Mouse (Mus musculus): ENCODE measurements at regions not wholly inside any gene's neighbourhood (a gene's known extent, or its start where the extent isn't known, plus 50 kb on each side); places are given as distances from the start of the nearest gene placed in this dataset.
"Not testable (repeated sequence)": the region's sequence is repeated elsewhere in the genome, so short reads cannot be mapped to it uniquely, and the experiment has no call there.

DNA sequence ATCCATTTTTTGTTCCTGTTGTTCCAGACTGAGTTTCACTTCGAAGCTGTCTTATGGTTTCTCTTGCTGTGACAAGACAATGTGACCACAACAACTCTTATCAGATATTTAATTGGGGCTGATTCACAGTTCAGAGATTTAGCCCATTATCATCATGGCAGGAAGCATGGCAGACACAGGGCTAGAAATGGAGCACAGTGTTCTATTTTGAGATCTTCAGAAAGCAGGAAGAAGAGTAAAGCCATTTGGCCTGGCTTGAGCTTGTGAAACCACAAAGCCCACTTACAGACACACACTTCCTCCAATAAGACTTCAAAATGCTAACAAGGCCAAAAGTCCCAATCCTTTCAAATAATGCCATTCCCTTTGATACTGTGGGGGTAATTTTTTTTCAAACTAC, 670.4 kb upstream of the Cdh12 start:
- no peak for DNase-seq (ENCODE audit: low spot score in 2 of 2)

DNA sequence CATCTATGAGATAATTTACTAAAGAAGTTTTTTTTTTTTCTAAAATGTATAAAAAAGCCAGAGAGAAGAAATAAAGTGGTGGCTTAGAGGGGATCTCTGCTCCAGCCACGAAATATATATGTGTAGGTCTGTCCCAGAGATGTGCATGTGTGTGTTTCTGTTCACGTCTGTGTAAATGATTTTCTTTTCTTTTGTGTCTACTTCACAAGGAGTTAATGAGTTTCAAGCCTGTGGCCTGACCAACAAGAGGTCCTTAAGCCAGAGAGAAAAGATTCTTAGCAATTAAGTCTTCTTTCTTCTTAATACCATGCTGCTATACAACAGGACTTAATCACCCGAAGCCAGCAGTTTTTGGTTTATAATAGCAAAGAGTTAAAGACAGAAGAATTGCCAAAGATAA, 665.2 kb upstream of the Cdh12 start:
- DNase-seq (ENCODE audit: low spot score in 2 of 2), result no peak

DNA sequence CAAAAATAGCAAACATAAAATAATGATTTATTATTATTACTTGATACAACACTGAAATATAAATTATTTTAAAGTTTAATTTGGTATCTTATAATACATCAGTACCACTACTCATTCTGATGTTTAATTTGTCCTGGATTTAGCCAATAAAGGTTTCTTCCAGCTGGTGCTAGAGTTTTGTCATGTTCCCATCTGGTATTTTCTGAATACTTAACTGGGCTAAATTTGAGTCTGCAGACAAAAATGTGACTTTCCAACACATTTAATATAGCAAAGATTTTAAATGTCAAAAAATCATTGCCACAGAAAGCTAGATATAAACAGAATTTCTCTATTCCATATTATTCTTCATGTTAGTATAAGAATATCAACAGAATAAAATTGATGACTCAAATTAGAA, 642.1 kb upstream of the Cdh12 start:
- no peak for DNase-seq (ENCODE audit: low spot score in 2 of 2)

DNA sequence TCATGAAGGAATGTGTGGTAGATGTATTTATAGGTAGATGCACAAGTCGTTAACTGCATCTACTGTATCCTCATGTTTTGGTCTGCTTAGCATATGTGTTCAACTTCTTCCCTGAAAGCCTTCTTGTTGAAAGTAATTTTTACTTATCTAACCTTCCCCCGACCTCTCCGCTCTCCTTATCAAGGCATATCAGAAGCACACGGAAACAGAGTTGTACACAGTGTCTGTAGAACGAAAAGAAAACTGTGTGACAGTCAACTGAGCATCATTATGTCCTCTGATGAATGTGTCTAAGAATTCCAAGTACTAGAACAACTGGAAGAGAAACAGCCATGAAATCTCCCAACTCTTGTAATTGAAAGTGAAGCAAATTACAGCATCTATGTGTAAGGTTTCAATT, 635.4 kb upstream of the Cdh12 start:
- DNase-seq (ENCODE audit: low spot score in 2 of 2), result no peak

DNA sequence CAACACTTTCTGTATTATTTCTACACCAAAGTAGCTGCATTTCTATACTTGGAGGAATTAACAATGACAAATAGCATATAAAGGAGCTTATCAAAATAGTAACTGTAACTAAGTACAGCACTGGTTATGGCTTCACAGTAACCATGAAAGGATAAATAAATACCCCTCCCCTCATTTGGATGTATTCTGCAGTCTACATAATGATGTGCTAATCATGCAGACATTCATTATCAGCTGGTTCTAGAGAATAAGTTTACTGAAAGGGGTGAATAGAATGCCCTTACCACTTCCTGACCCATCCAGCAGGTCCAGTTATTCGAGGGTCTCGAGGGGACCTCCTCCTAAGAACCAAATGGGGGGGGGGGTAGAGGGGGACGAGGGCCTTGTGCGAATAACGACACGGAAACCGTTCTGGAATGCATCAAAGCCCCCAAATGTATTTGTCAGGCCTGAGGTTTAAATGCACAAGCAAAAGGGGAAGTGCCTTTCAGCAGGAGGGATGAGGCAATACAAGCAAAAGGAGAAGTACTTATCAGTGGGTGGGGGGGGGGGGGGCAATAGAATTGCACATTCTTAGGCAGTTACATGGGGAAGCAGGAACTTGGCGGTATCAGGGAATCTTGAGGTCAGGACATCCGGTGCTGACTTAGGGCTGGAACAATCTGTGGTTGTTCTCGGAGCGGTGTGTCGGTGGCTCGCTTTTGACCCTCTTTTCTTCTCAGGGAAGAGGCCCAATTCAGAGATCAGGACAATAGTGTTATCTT, 592.0 kb upstream of the Cdh12 start:
- not testable (repeated sequence) for DNase-seq (ENCODE audit: low spot score in 2 of 2)

DNA sequence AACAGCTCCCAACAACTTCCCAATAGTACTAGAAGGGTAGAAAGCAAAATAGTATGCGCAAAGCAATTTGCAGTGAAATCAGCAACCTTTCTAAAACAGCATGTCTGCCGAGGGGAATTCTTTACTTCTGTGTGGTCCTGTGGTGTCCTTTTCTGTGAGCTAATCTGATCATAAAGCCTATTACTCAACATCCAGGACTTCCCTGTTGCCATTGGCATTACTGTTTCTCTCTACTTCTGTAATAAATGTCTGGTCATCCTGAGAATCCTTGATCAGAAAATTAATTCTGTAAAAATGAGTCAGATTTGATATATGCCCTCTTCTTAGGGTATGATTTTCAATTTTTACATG, 591.4 kb upstream of the Cdh12 start:
- DNase-seq (ENCODE audit: low spot score in 2 of 2), result no peak

DNA sequence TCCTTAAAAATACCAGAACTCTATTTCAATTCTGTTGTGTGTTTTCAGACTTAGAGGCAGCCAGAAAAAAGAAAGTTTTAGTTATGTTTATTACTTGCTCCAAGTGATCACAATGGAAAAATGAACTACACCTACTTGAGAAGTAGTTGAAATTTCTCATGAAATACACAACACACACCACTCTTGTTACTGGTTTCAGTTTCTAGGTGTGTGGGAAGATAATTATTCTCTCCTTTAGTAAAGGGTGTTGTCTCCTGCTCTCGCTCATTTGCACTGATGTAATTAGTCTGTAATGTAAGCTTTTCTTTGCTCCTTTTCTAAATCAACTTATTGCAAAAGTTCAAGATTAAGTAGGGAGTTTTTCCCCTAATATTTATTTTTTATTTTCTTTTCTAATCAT, 590.4 kb upstream of the Cdh12 start:
- DNase-seq (ENCODE audit: low spot score in 2 of 2), result no peak

DNA sequence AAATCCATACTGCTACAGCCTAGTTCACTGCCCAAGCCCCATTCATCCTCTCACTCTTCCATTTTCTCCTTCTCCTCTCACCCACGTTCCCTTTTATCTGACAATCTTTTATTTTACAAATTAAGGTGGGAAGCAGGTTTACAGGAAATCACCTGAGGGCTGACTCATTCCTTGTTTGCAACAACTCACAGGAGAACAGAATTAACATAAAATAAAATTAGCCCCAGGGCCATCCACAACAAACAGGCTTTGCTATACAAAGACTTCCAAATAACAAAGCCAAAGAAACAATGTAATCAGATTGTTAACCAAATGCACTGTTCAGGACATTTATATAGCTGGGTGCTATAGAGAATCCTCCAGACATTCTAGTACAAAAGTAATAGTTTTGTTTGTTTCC, 585.1 kb upstream of the Cdh12 start:
- no peak for DNase-seq (ENCODE audit: low spot score in 2 of 2)

DNA sequence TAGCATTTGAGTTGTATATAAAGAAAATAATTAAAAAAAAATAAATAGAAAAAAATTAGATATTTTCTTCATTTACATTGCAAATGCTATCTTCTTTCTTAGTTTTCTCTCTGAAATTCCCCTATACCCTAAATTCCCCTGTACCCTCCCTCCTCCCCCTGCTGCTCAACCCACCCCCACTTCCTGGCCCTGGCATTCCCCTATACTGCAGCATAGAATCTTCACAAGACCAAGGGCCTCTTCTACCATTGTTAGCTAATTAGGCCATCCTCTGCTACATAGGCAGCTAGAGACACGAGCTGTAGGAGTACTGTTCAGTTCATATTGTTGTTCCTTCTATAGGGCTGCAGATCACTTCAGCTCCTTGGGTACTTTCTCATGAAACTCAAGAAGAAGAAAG, 582.5 kb upstream of the Cdh12 start:
- no peak for DNase-seq (ENCODE audit: low spot score in 2 of 2)

DNA sequence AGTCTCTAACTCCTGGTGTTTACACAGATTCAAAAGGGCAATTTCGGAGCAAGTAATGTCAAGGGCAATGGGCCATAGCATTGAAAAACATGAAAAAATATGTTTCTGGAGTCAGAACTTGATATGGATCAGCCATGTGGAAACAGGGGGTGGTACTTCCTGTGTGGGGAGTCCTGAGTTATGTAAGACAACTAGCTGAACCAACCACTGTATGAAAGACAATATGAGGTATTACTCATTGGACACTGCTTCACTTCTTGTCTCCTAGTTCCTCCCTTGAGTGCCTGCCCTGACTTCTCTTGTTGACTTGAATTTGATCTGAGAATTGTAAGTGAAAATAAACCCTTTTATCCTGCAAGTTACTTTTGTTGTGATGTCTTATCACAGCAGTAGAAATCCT, 580.0 kb upstream of the Cdh12 start:
- DNase-seq (ENCODE audit: low spot score in 2 of 2), result no peak

DNA sequence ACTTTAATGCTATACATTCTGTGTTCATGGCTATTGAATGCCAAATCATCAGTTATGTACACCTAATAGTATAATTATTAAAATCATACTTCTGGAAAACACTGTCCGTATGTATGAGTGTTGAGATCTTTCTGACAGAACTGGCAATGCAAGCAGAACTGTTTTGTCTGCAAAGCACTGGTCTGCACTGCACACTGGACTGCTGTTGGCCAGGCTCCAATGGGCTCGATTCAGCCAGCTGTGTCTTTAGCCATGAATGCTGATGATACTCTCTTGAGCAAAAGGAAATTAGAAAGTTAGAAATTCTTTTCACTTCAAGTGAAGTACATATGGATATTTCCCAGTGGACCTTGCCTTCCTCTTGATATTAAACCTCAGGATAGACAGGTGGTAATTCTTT, 576.5 kb upstream of the Cdh12 start:
- DNase-seq (ENCODE audit: low spot score in 2 of 2), result peak in 1 of 2 experiments; percentile 13

Measured in cerebellum, postnatal 4 days (tissue).